Mouse (Mus musculus) cerebellum, adult 2 months (tissue): ENCODE results near the gene Mios. TPM values are rescaled to one million over a fixed set of nuclear protein-coding genes. Genes with fewer than 3 reads are reported as not detected.

Experiments
- DNase-seq, 2 experiments: peaks; one replicate each; pipeline ENCODE4 v3.0.0; 2021
- H3K27ac ChIP-seq: fragments of 200-500 bp; 2 replicates; pipeline ENCODE4 v1.5.1; 2012; ENCODE audit warnings: low read length, control low read depth, inconsistent platforms; ENCODE audit not compliant: insufficient read depth
- H3K27me3 ChIP-seq: fragments of 200-500 bp; 2 replicates; pipeline ENCODE4 v1.6.1; 2012; ENCODE audit warnings: inconsistent platforms, mild to moderate bottlenecking, low read length, moderate library complexity; ENCODE audit not compliant: control insufficient read depth, insufficient read depth
- H3K4me1 ChIP-seq: fragments of 200-500 bp; 2 replicates; pipeline ENCODE4 v1.6.1; 2011; ENCODE audit warnings: low read length; ENCODE audit not compliant: control insufficient read depth, insufficient read depth
- H3K4me3 ChIP-seq: fragments of 200-500 bp; replicated peaks from 2 replicates; pipeline ENCODE3; 2011; ENCODE audit warnings: mild to moderate bottlenecking, low read depth, low read length, control low read depth; ENCODE audit not compliant: insufficient read depth
- CTCF ChIP-seq: fragments of 200-500 bp; IDR thresholded peaks from 2 replicates; pipeline ENCODE4 v1.5.1; 2011; ENCODE audit warnings: low read depth, mild to moderate bottlenecking, control low read depth, low read length, moderate library complexity, borderline replicate concordance; ENCODE audit not compliant: insufficient read depth
- POLR2A ChIP-seq: fragments of 200-500 bp; IDR thresholded peaks from 2 replicates; pipeline ENCODE4 v1.6.1; 2011; ENCODE audit warnings: low read length, control low read depth, borderline replicate concordance; ENCODE audit not compliant: insufficient read depth
- WGBS: fragments of 180-500 bp; shearing (Covaris S2); methylation state at CpG from one replicate; pipeline ENCODE4 v1.1.7; 2018; 5-methylcytosine and 5-hydroxymethylcytosine counted together
- polyA plus RNA-seq: library from polyadenylated mRNA; depleted of rRNA; stranded (reverse); fragments of >200 nt; gene quantifications from 2 replicates; pipeline ENCODE4 v1.2.3, GENCODE M21; 2012; rRNA removed

Gene Mios
- polyA plus RNA-seq, 1 experiment: 9.9 TPM

GRCm38 (mm10) chr6:8283255-8283654, 74.2 kb downstream of the Mios start:
- 84% methylated on average over 4 of the region's 4 CpGs for WGBS
- TF ChIP-seq POLR2A (no peak), CTCF (no peak)
- Histone ChIP-seq H3K27ac (no peak overlapping the region), H3K4me1 (peaks cover 3% of the 10 kb centered on the region; the same call in 1 of the 2 replicates), H3K27me3 (no peaks in the 10 kb centered on the region), H3K4me3 (no peak overlapping the region)
- no peak for DNase-seq

- WGBS: 35% methylated on average over 3 of the region's 3 CpGs
- H3K4me1 ChIP-seq: peaks cover 3% of the 10 kb centered on the region; the same call in 1 of the 2 replicates
- no peak overlapping the region for H3K4me3 ChIP-seq
- H3K27me3 ChIP-seq: no peaks in the 10 kb centered on the region
- no peak for DNase-seq
- TF ChIP-seq CTCF: no peak
- no peak for TF ChIP-seq POLR2A
- no peak overlapping the region for H3K27ac ChIP-seq
Observed at GRCm38 (mm10) chr6:8285401-8285960, 76.5 kb downstream of the Mios start.

Other genes with a start within 250 kb of the Mios start
- 0.19 and 0.52 TPM in 2 replicates for gene Col28a1, start 16.6 kb upstream of the Mios start, polyA plus RNA-seq
- gene Rpa3, start 50.0 kb downstream of the Mios start, polyA plus RNA-seq: 19.5 and 20.7 TPM in 2 replicates
- 30.8 and 31.5 TPM in 2 replicates for gene Umad1, start 50.1 kb downstream of the Mios start, polyA plus RNA-seq
- gene Gm45062, start 50.2 kb downstream of the Mios start, polyA plus RNA-seq: 18.6 and 20.5 TPM in 2 replicates